Mouse (Mus musculus) CH12.LX (cell line): ENCODE data around the gene Cntrob. TPM values are rescaled to one million over a fixed set of nuclear protein-coding genes. Genes with fewer than 3 reads are reported as not detected.

Experiments
- DNase-seq: peaks from one replicate; pipeline ENCODE4 v3.0.0-alpha.2; 2013; ENCODE audit errors: extremely low read depth
- H3K27ac ChIP-seq: 2 replicates; pipeline ENCODE4 v1.5.1; 2012; ENCODE audit warnings: low read depth, mild to moderate bottlenecking, control low read depth, moderate library complexity; ENCODE audit not compliant: insufficient read depth
- H3K27me3 ChIP-seq: replicated peaks from 2 replicates; pipeline ENCODE3; 2012; ENCODE audit warnings: inconsistent platforms
- H3K36me3 ChIP-seq, 2 experiments: replicated peaks in 1 of 2; 2 replicates each; pipeline versions ENCODE3 to v1.6.1; 2012; ENCODE audit warnings: inconsistent platforms in 1 of 2, low read length in 1 of 2, mild to moderate bottlenecking in 1 of 2, mixed read lengths in 1 of 2, moderate library complexity in 1 of 2; ENCODE audit not compliant: control insufficient read depth in 1 of 2, insufficient read depth in 1 of 2
- H3K4me1 ChIP-seq, 2 experiments: 2 replicates each; pipeline ENCODE4 v1.6.1; 2012; ENCODE audit warnings: inconsistent platforms in 1 of 2, moderate library complexity in 1 of 2; ENCODE audit not compliant: insufficient read depth in 2 of 2, control insufficient read depth in 1 of 2
- H3K4me2 ChIP-seq: 2 replicates; pipeline ENCODE4 v1.6.1; 2012; ENCODE audit warnings: low read depth, mild to moderate bottlenecking, control low read depth; ENCODE audit not compliant: poor library complexity, insufficient read depth, severe bottlenecking
- H3K4me3 ChIP-seq, 3 experiments: fragments of 150-350 bp in 1 of 3; sonication (generic) in 1 of 3; replicated peaks in 1 of 3; 2 replicates each; pipeline versions ENCODE3 to v1.5.1; 2011 to 2012; ENCODE audit warnings: low read depth in 2 of 3, low read length in 2 of 3, mild to moderate bottlenecking in 2 of 3, moderate library complexity in 2 of 3, control low read depth in 1 of 3, improper control_type of control experiment in 1 of 3, inconsistent platforms in 1 of 3, mixed read lengths in 1 of 3; ENCODE audit not compliant: poor library complexity in 1 of 3
- H3K79me2 ChIP-seq: replicated peaks from 2 replicates; pipeline ENCODE4 v1.6.1; 2012; ENCODE audit warnings: mild to moderate bottlenecking, moderate library complexity; ENCODE audit not compliant: control insufficient read depth, poor library complexity, insufficient read depth, severe bottlenecking; ENCODE audit errors: extremely low read depth
- H3K9ac ChIP-seq: 2 replicates; pipeline ENCODE4 v1.6.1; 2012; ENCODE audit warnings: low read depth, mild to moderate bottlenecking, control low read depth, moderate library complexity; ENCODE audit not compliant: insufficient read depth
- H3K9me3 ChIP-seq: replicated peaks from 2 replicates; pipeline ENCODE3; 2012; ENCODE audit warnings: low read length, inconsistent platforms, mixed read lengths
- BHLHE40 ChIP-seq: IDR thresholded peaks from 2 replicates; pipeline ENCODE4 v1.6.1; 2011; ENCODE audit warnings: mild to moderate bottlenecking, low read depth, low read length, improper control_type of control experiment
- CHD1 ChIP-seq: IDR thresholded peaks from 2 replicates; pipeline ENCODE4 v1.6.1; 2012; ENCODE audit warnings: low read depth, low read length, improper control_type of control experiment, inconsistent platforms
- CHD2 ChIP-seq: IDR thresholded peaks from 2 replicates; pipeline ENCODE4 v1.6.1; 2011; ENCODE audit warnings: low read length, improper control_type of control experiment
- CTCF ChIP-seq, 2 experiments: IDR thresholded peaks in 1 of 2; conservative IDR thresholded peaks in 1 of 2; 2 replicates each; pipeline ENCODE4 v1.5.1; 2011 to 2012; ENCODE audit warnings: low read depth in 2 of 2, low read length in 2 of 2, improper control_type of control experiment in 1 of 2, inconsistent platforms in 1 of 2, mild to moderate bottlenecking in 1 of 2, moderate library complexity in 1 of 2
- EP300 ChIP-seq: IDR thresholded peaks from 2 replicates; pipeline ENCODE4 v1.6.1; 2011; ENCODE audit warnings: low read length, improper control_type of control experiment
- HCFC1 ChIP-seq: IDR thresholded peaks from 2 replicates; pipeline ENCODE4 v1.6.1; 2012; ENCODE audit warnings: low read depth, mild to moderate bottlenecking, inconsistent platforms, low read length, improper control_type of control experiment
- IRF4 ChIP-seq: IDR thresholded peaks from 2 replicates; pipeline ENCODE4 v1.6.1; 2014; ENCODE audit warnings: low read depth, mild to moderate bottlenecking, inconsistent platforms, low read length, improper control_type of control experiment
- JUND ChIP-seq: conservative IDR thresholded peaks from 2 replicates; pipeline ENCODE4 v1.6.1; 2011; ENCODE audit warnings: low read depth, low read length, improper control_type of control experiment
- KAT2A ChIP-seq: IDR thresholded peaks from 2 replicates; pipeline ENCODE4 v1.6.1; 2012; ENCODE audit warnings: low read length, improper control_type of control experiment, inconsistent platforms; ENCODE audit not compliant: insufficient replicate concordance
- MXI1 ChIP-seq: IDR thresholded peaks from 2 replicates; pipeline ENCODE4 v1.6.1; 2011; ENCODE audit warnings: mild to moderate bottlenecking, low read depth, low read length, improper control_type of control experiment
- MYC ChIP-seq: IDR thresholded peaks from 2 replicates; pipeline ENCODE4 v1.6.1; 2011; ENCODE audit warnings: low read depth, mild to moderate bottlenecking, improper control_type of control experiment, low read length
- NELFE ChIP-seq: IDR thresholded peaks from 2 replicates; pipeline ENCODE4 v1.6.1; 2011; ENCODE audit warnings: low read depth, low read length, improper control_type of control experiment
- NRF1 ChIP-seq: IDR thresholded peaks from 2 replicates; pipeline ENCODE4 v1.6.1; 2014; ENCODE audit warnings: low read depth, mild to moderate bottlenecking, inconsistent platforms, low read length, improper control_type of control experiment, moderate library complexity
- PAX5 ChIP-seq: IDR thresholded peaks from 2 replicates; pipeline ENCODE4 v1.6.1; 2012; ENCODE audit warnings: low read length, inconsistent platforms, mixed read lengths
- POLR2A ChIP-seq: IDR thresholded peaks from 2 replicates; pipeline ENCODE4 v1.6.1; 2011; ENCODE audit warnings: low read depth, mild to moderate bottlenecking, improper control_type of control experiment, low read length
- POLR2AphosphoS2 ChIP-seq: IDR thresholded peaks from 2 replicates; pipeline ENCODE4 v1.6.1; 2011; ENCODE audit warnings: low read depth, low read length, improper control_type of control experiment
- RAD21 ChIP-seq: IDR thresholded peaks from 2 replicates; pipeline ENCODE4 v1.6.1; 2011; ENCODE audit warnings: low read depth, mild to moderate bottlenecking, low read length, improper control_type of control experiment, moderate library complexity
- SMC3 ChIP-seq: IDR thresholded peaks from 2 replicates; pipeline ENCODE4 v1.6.1; 2011; ENCODE audit warnings: low read depth, low read length, improper control_type of control experiment
- UBTF ChIP-seq: IDR thresholded peaks from 2 replicates; pipeline ENCODE4 v1.6.1; 2012; ENCODE audit warnings: low read depth, mild to moderate bottlenecking, inconsistent platforms, low read length, improper control_type of control experiment, moderate library complexity
- dilution Hi-C: fragments of 300-500 bp; cut with MboI; formaldehyde crosslinking; loops from 2 replicates; pipeline ENCODE4 v1.14.3; 2020; ENCODE audit warnings: low sequenced_read_pairs; ENCODE audit not compliant: extremely low pct_unique_long_range_greater_than_20kb, extremely low pct_ligation_motif_present
- in situ Hi-C: fragments of 300-500 bp; cut with MboI; formaldehyde crosslinking; loops from 3 replicates; pipeline ENCODE4 v1.14.3; 2019; ENCODE audit warnings: low sequenced_read_pairs, low pct_ligation_motif_present, low pct_unique_long_range_greater_than_20kb, mixed read lengths
- polyA plus RNA-seq: library from polyadenylated mRNA; unstranded; fragments of >175 nt; gene quantifications from 2 replicates; pipeline ENCODE4 v1.2.1, GENCODE M21; 2012; ENCODE audit warnings: low read depth; ENCODE audit not compliant: insufficient read length
- total RNA-seq, 2 experiments: library from RNA; depleted of rRNA; stranded (reverse); fragments of 300-350 nt in 1 of 2; fragments of >200 nt in 1 of 2; gene quantifications; 2 replicates each; pipeline ENCODE4 v1.2.3; 2012 to 2014

The Cntrob gene
- total and polyA plus RNA-seq, 3 experiments, result 16.4 to 36.6 (median 18.9) TPM

- no peak overlapping the region for H3K27ac ChIP-seq
- dilution Hi-C loops, result no loop called here
- no peak for DNase-seq
- H3K79me2 ChIP-seq, result no peaks in the 10 kb centered on the region
- H3K4me3 ChIP-seq, result no peak overlapping the region
- in situ Hi-C loops, result no loop called here
- H3K9me3 ChIP-seq, result peaks cover 2% of the 10 kb centered on the region
- H3K4me2 ChIP-seq, result no peak overlapping the region
- H3K36me3 ChIP-seq, result no peaks in the 10 kb centered on the region
- peaks cover 0 to 3% of the 10 kb centered on the region in 2 experiments; a peak in 1 of 4 replicates for H3K4me1 ChIP-seq
- no peak overlapping the region for H3K9ac ChIP-seq
- TF ChIP-seq RAD21, result no peak
- TF ChIP-seq JUND, result no peak
- TF ChIP-seq NRF1, result no peak
- no peak for TF ChIP-seq POLR2AphosphoS2
- TF ChIP-seq POLR2A, result no peak
- TF ChIP-seq MYC, result no peak
- no peak for TF ChIP-seq BHLHE40
- no peak for TF ChIP-seq SMC3
- TF ChIP-seq UBTF, result no peak
- no peak for TF ChIP-seq KAT2A
- TF ChIP-seq NELFE, result no peak
- no peak for TF ChIP-seq EP300
- TF ChIP-seq IRF4, result no peak
- no peak for TF ChIP-seq CHD2
- TF ChIP-seq MXI1, result no peak
- TF ChIP-seq PAX5, result no peak
- TF ChIP-seq CHD1, result no peak
- TF ChIP-seq CTCF (conservative IDR thresholded peaks at IDR 0.05 in 1 of 2, IDR thresholded peaks at IDR 0.05 in 1 of 2; ENCODE audit: low read depth in 2 of 2, low read length in 2 of 2), result no peak
- TF ChIP-seq HCFC1, result no peak
- TF ChIP-seq, all 38 proteins: peak for 0
- H3K27me3 ChIP-seq, result peaks cover 38% of the 10 kb centered on the region
Observed at GRCm38 (mm10) chr11:69250106-69250505, 73.5 kb downstream of the Cntrob start.

Other genes with a start within 250 kb of the Cntrob start
- gene Vamp2, start 235.3 kb downstream of the Cntrob start, total RNA-seq (2012; rRNA removed), result 8.0 and 8.2 TPM in 2 replicates
- 1.3 and 1.4 TPM in 2 replicates for gene Vamp2, start 235.3 kb downstream of the Cntrob start, total RNA-seq (2014; rRNA removed)
- 26.0 and 26.7 TPM in 2 replicates for gene Vamp2, start 235.3 kb downstream of the Cntrob start, polyA plus RNA-seq
- 11.5 and 11.8 TPM in 2 replicates for gene Per1, start 228.6 kb downstream of the Cntrob start, total RNA-seq (2012; rRNA removed)
- 2.8 and 3.2 TPM in 2 replicates for gene Per1, start 228.6 kb downstream of the Cntrob start, total RNA-seq (2014; rRNA removed)
- gene Per1, start 228.6 kb downstream of the Cntrob start, polyA plus RNA-seq, result 37.9 and 38.3 TPM in 2 replicates
- gene Hes7, start 203.4 kb downstream of the Cntrob start, total RNA-seq (2012; rRNA removed), result 0.04 TPM in 1 of 2 replicates, not detected in the other
- gene Hes7, start 203.4 kb downstream of the Cntrob start, total RNA-seq (2014; rRNA removed), result not detected in 2 replicates
- not detected in 2 replicates for gene Hes7, start 203.4 kb downstream of the Cntrob start, polyA plus RNA-seq
- gene 9130213A22Rik, start 201.2 kb downstream of the Cntrob start, total RNA-seq (2012; rRNA removed), result not detected in 2 replicates
- gene 9130213A22Rik, start 201.2 kb downstream of the Cntrob start, total RNA-seq (2014; rRNA removed), result not detected in 2 replicates
- gene 9130213A22Rik, start 201.2 kb downstream of the Cntrob start, polyA plus RNA-seq, result not detected in 2 replicates
- 0.13 TPM in 1 of 2 replicates, not detected in the other for gene Aloxe3, start 197.9 kb downstream of the Cntrob start, total RNA-seq (2012; rRNA removed)
- gene Aloxe3, start 197.9 kb downstream of the Cntrob start, total RNA-seq (2014; rRNA removed), result not detected in 2 replicates
- 0.19 and 0.23 TPM in 2 replicates for gene Aloxe3, start 197.9 kb downstream of the Cntrob start, polyA plus RNA-seq
- not detected in 2 replicates for gene Alox12b, start 166.8 kb downstream of the Cntrob start, total RNA-seq (2012; rRNA removed)
- not detected in 2 replicates for gene Alox12b, start 166.8 kb downstream of the Cntrob start, total RNA-seq (2014; rRNA removed)
- not detected in 2 replicates for gene Alox12b, start 166.8 kb downstream of the Cntrob start, polyA plus RNA-seq
- 0.30 and 0.50 TPM in 2 replicates for gene Alox8, start 125.9 kb downstream of the Cntrob start, total RNA-seq (2012; rRNA removed)
- gene Alox8, start 125.9 kb downstream of the Cntrob start, total RNA-seq (2014; rRNA removed), result not detected in 2 replicates
- 0.10 TPM in 1 of 2 replicates, not detected in the other for gene Alox8, start 125.9 kb downstream of the Cntrob start, polyA plus RNA-seq
- gene Gucy2e, start 86.7 kb downstream of the Cntrob start, total RNA-seq (2012; rRNA removed), result not detected in 2 replicates
- gene Gucy2e, start 86.7 kb downstream of the Cntrob start, total RNA-seq (2014; rRNA removed), result 0.03 TPM in 1 of 2 replicates, not detected in the other
- gene Gucy2e, start 86.7 kb downstream of the Cntrob start, polyA plus RNA-seq, result not detected in 2 replicates
- gene Trappc1, start 205 bp upstream of the Cntrob start, total RNA-seq (2012; rRNA removed), result 75.0 and 85.4 TPM in 2 replicates
- 102 TPM in 2 replicates for gene Trappc1, start 205 bp upstream of the Cntrob start, total RNA-seq (2014; rRNA removed)
- gene Trappc1, start 205 bp upstream of the Cntrob start, polyA plus RNA-seq, result 101 and 124 TPM in 2 replicates
- 0.67 and 1.1 TPM in 2 replicates for gene Kcnab3, start 2.5 kb upstream of the Cntrob start, total RNA-seq (2012; rRNA removed)
- 0.31 TPM in 1 of 2 replicates, not detected in the other for gene Kcnab3, start 2.5 kb upstream of the Cntrob start, total RNA-seq (2014; rRNA removed)
- 0.38 and 0.39 TPM in 2 replicates for gene Kcnab3, start 2.5 kb upstream of the Cntrob start, polyA plus RNA-seq
- 0.30 and 0.34 TPM in 2 replicates for gene Rnf227, start 16.7 kb upstream of the Cntrob start, total RNA-seq (2012; rRNA removed)
- not detected in 2 replicates for gene Rnf227, start 16.7 kb upstream of the Cntrob start, total RNA-seq (2014; rRNA removed)
- gene Rnf227, start 16.7 kb upstream of the Cntrob start, polyA plus RNA-seq, result 0.21 TPM in 1 of 2 replicates, not detected in the other
- 66.4 and 69.6 TPM in 2 replicates for gene Chd3, start 45.6 kb upstream of the Cntrob start, total RNA-seq (2012; rRNA removed)
- gene Chd3, start 45.6 kb upstream of the Cntrob start, total RNA-seq (2014; rRNA removed), result 30.6 and 31.9 TPM in 2 replicates
- 87.1 and 92.0 TPM in 2 replicates for gene Chd3, start 45.6 kb upstream of the Cntrob start, polyA plus RNA-seq
- gene Naa38, start 71.7 kb upstream of the Cntrob start, total RNA-seq (2012; rRNA removed), result 193 and 208 TPM in 2 replicates
- 161 and 201 TPM in 2 replicates for gene Naa38, start 71.7 kb upstream of the Cntrob start, total RNA-seq (2014; rRNA removed)
- 137 and 153 TPM in 2 replicates for gene Naa38, start 71.7 kb upstream of the Cntrob start, polyA plus RNA-seq
- gene Cyb5d1, start 71.9 kb upstream of the Cntrob start, total RNA-seq (2012; rRNA removed), result 28.4 and 37.4 TPM in 2 replicates
- gene Cyb5d1, start 71.9 kb upstream of the Cntrob start, total RNA-seq (2014; rRNA removed), result 27.3 and 29.3 TPM in 2 replicates
- gene Cyb5d1, start 71.9 kb upstream of the Cntrob start, polyA plus RNA-seq, result 29.5 and 33.2 TPM in 2 replicates
- gene Tmem88, start 74.5 kb upstream of the Cntrob start, total RNA-seq (2012; rRNA removed), result 0.25 and 0.38 TPM in 2 replicates
- not detected in 2 replicates for gene Tmem88, start 74.5 kb upstream of the Cntrob start, total RNA-seq (2014; rRNA removed)
- 0.16 and 0.22 TPM in 2 replicates for gene Tmem88, start 74.5 kb upstream of the Cntrob start, polyA plus RNA-seq
- 2.9 and 5.7 TPM in 2 replicates for gene Kdm6b, start 89.9 kb upstream of the Cntrob start, total RNA-seq (2012; rRNA removed)
- 0.36 and 0.66 TPM in 2 replicates for gene Kdm6b, start 89.9 kb upstream of the Cntrob start, total RNA-seq (2014; rRNA removed)
- 6.0 and 7.2 TPM in 2 replicates for gene Kdm6b, start 89.9 kb upstream of the Cntrob start, polyA plus RNA-seq
- under 0.01 TPM in 1 of 2 replicates, not detected in the other for gene Dnah2, start 225.3 kb upstream of the Cntrob start, total RNA-seq (2012; rRNA removed)
- gene Dnah2, start 225.3 kb upstream of the Cntrob start, total RNA-seq (2014; rRNA removed), result not detected in 2 replicates
- 0.03 and 0.04 TPM in 2 replicates for gene Dnah2, start 225.3 kb upstream of the Cntrob start, polyA plus RNA-seq
- gene Efnb3, start 236.4 kb upstream of the Cntrob start, total RNA-seq (2012; rRNA removed), result 1.1 and 1.3 TPM in 2 replicates
- gene Efnb3, start 236.4 kb upstream of the Cntrob start, total RNA-seq (2014; rRNA removed), result 0.56 and 1.0 TPM in 2 replicates
- 2.7 and 2.8 TPM in 2 replicates for gene Efnb3, start 236.4 kb upstream of the Cntrob start, polyA plus RNA-seq